In the genomic region with DNA sequence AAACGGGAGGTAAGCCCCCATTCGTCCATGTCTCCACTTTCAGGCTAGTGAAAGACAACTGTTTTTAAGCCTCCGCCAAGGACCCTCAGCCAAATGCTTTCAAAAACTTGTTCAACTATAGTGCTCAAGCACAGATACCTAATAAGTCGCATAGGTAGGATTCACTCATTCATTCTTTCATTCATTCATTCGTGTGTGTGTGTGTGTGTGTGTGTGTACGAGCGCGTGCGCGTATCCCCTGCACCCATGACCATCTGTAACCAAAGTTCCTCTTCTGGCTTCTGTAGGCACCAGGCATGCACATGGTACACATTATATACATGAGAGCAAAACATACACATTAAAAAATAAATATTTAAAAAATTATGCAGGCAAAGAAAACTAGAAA, we compare ENCODE assay signal across 8 mouse cellular contexts. TPM values are rescaled to one million over a fixed set of nuclear protein-coding genes. Genes with fewer than 3 reads are reported as not detected.
DNase-seq lines count a peak whose midpoint lies in the region; ATAC-seq lines count a peak whose summit lies in the region.

No protein-coding gene starts in this region.

- no peak; the same call in 1 of the 2 replicates for ATAC-seq in heart, embryonic 16.5 days (replicated peaks; ENCODE audit: extremely low read depth, insufficient read depth, low FRiP score)
- ATAC-seq in hindbrain, embryonic 14.5 days (ENCODE audit: low FRiP score), result peak; percentile 53; the same call in 1 of the 2 replicates
- peak; percentile 76; the same call in 1 of the 2 replicates for ATAC-seq in midbrain, embryonic 13.5 days
- ATAC-seq in activated CD4-positive, CD25-positive, alpha-beta regulatory T cell, adult 4 months, result no peak

- intact Hi-C loops in heart, postnatal 36 days (cut with DNase I), result loop anchor here (5.0 kb wide), 1 partner anchor 88 kb away; the partner anchor contains the start of genes Mrrf and Rbm18
- intact Hi-C loops in gastrocnemius, postnatal 14 days (cut with DNase I; ENCODE audit: low total_unique reads), result no loop called here

- peak overlapping the region; percentile 70 for H3K4me2 ChIP-seq in heart, embryonic 16.5 days (ENCODE audit: low read depth, low read length)
- peak overlapping the region; percentile 81 for H3K4me2 ChIP-seq in hindbrain, embryonic 14.5 days (replicated peaks)
- peak overlapping the region; percentile 82 for H3K4me2 ChIP-seq in midbrain, embryonic 13.5 days (replicated peaks)

- peaks cover 10% of the 10 kb centered on the region for H3K4me1 ChIP-seq in heart, embryonic 16.5 days (ENCODE audit: control insufficient read depth, insufficient read depth, low read length)
- peaks cover 15% of the 10 kb centered on the region for H3K4me1 ChIP-seq in brown adipose tissue, adult 24 weeks (ENCODE audit: control insufficient read depth, insufficient read depth, insufficient read length, low read length)
- H3K4me1 ChIP-seq in hindbrain, embryonic 14.5 days (replicated peaks; ENCODE audit: control insufficient read depth, insufficient read depth, low read length), result peaks cover 6% of the 10 kb centered on the region
- H3K4me1 ChIP-seq in midbrain, embryonic 13.5 days (replicated peaks), result peaks cover 23% of the 10 kb centered on the region

- H3K27me3 ChIP-seq in heart, embryonic 16.5 days (ENCODE audit: control insufficient read depth, insufficient read depth, low read length), result no peaks in the 10 kb centered on the region
- no peaks in the 10 kb centered on the region for H3K27me3 ChIP-seq in hindbrain, embryonic 14.5 days (ENCODE audit: control insufficient read depth, insufficient read depth, low read length)
- H3K27me3 ChIP-seq in midbrain, embryonic 13.5 days, result no peaks in the 10 kb centered on the region; the same call in 1 of the 2 replicates

- H3K9me3 ChIP-seq in heart, embryonic 16.5 days (replicated peaks; ENCODE audit: control insufficient read depth, low read length), result no peaks in the 10 kb centered on the region
- H3K9me3 ChIP-seq in hindbrain, embryonic 14.5 days (ENCODE audit: control insufficient read depth, low read length), result no peaks in the 10 kb centered on the region
- no peaks in the 10 kb centered on the region for H3K9me3 ChIP-seq in midbrain, embryonic 13.5 days

- no peak for DNase-seq in heart, postnatal 36 days
- DNase-seq in hindbrain, embryonic 14.5 days (ENCODE audit: low spot score), result no peak
- no peak for DNase-seq in retina, embryonic 14.5 days (ENCODE audit: low spot score)
- no peak for DNase-seq in gastrocnemius, postnatal 14 days

- H3K27ac ChIP-seq in heart, embryonic 16.5 days (ENCODE audit: low read length), result no peak overlapping the region
- H3K27ac ChIP-seq in brown adipose tissue, adult 24 weeks (replicated peaks; ENCODE audit: low read depth, low read length), result no peak overlapping the region
- no peak overlapping the region for H3K27ac ChIP-seq in hindbrain, embryonic 14.5 days
- no peak overlapping the region for H3K27ac ChIP-seq in midbrain, embryonic 13.5 days

- peak overlapping the region; percentile 91 for H3K4me3 ChIP-seq in heart, embryonic 16.5 days (ENCODE audit: low read length)
- H3K4me3 ChIP-seq in brown adipose tissue, adult 24 weeks (ENCODE audit: insufficient read depth, low read depth, low read length), result peak overlapping the region; percentile 96
- H3K4me3 ChIP-seq in hindbrain, embryonic 14.5 days (replicated peaks; ENCODE audit: low read length), result peak overlapping the region; percentile 78
- peak overlapping the region; percentile 91 for H3K4me3 ChIP-seq in midbrain, embryonic 13.5 days (replicated peaks)

- H3K36me3 ChIP-seq in heart, embryonic 16.5 days (ENCODE audit: control insufficient read depth, insufficient read depth), result peaks cover 5% of the 10 kb centered on the region; the same call in 1 of the 2 replicates
- 0 out of 2 replicates have a peak, but pooled peaks cover 6% of the 10 kb centered on the region for H3K36me3 ChIP-seq in hindbrain, embryonic 14.5 days (replicated peaks; ENCODE audit: control insufficient read depth, insufficient read depth)
- H3K36me3 ChIP-seq in midbrain, embryonic 13.5 days, result 0 out of 2 replicates have a peak, but pooled peaks cover 4% of the 10 kb centered on the region

- no peak overlapping the region for H3K9ac ChIP-seq in heart, embryonic 16.5 days (ENCODE audit: low read length)
- no peak overlapping the region for H3K9ac ChIP-seq in hindbrain, embryonic 14.5 days
- H3K9ac ChIP-seq in midbrain, embryonic 13.5 days (replicated peaks), result no peak overlapping the region

- WGBS in heart, embryonic 16.5 days, result 43% methylated on average over 10 of the region's 10 CpGs
- 41% methylated on average over 10 of the region's 10 CpGs for WGBS in hindbrain, embryonic 14.5 days
- 47% methylated on average over 10 of the region's 10 CpGs for WGBS in midbrain, embryonic 13.5 days

RNA-seq across cellular contexts. Expression of gene Morn5, which starts 0.3 kb away (rescaled TPM):
- polyA plus RNA-seq in heart, embryonic 16.5 days (2015; fragmentation: Nextera tagmentation; extraction: Ambion mirVana), result 0.42 and 0.87 TPM in 2 replicates
- total RNA-seq in heart, postnatal 36 days (2021), result not detected
- not detected in 2 replicates for polyA plus RNA-seq in brown adipose tissue, adult 24 weeks (2012; ENCODE audit: insufficient read depth, insufficient read length, missing spikeins)
- polyA plus RNA-seq in hindbrain, embryonic 14.5 days (2014; fragmentation: Nextera tagmentation; extraction: Ambion mirVana), result 3.1 and 4.2 TPM in 2 replicates
- 1.1 and 1.2 TPM in 2 replicates for polyA plus RNA-seq in midbrain, embryonic 13.5 days (2015; fragmentation: Nextera tagmentation; extraction: Ambion mirVana)
- not detected for polyA plus RNA-seq in activated CD4-positive, CD25-positive, alpha-beta regulatory T cell, adult 4 months (2017; shearing (Covaris generic))
- not detected for total RNA-seq in gastrocnemius, postnatal 14 days (2021)

RNA-seq across cellular contexts. Expression of gene Ndufa8, which starts 0.4 kb away (rescaled TPM):
- 553 and 578 TPM in 2 replicates for polyA plus RNA-seq in heart, embryonic 16.5 days (2015; fragmentation: Nextera tagmentation; extraction: Ambion mirVana)
- total RNA-seq in heart, postnatal 36 days (2021), result 100 to 1,000 TPM; 662 to 685 TPM
- polyA plus RNA-seq in brown adipose tissue, adult 24 weeks (2012; ENCODE audit: insufficient read depth, insufficient read length, missing spikeins), result 607 and 660 TPM in 2 replicates
- polyA plus RNA-seq in hindbrain, embryonic 14.5 days (2014; fragmentation: Nextera tagmentation; extraction: Ambion mirVana), result 324 and 335 TPM in 2 replicates
- 238 and 239 TPM in 2 replicates for polyA plus RNA-seq in midbrain, embryonic 13.5 days (2015; fragmentation: Nextera tagmentation; extraction: Ambion mirVana)
- 100 to 1,000 TPM; 194 to 234 TPM for polyA plus RNA-seq in activated CD4-positive, CD25-positive, alpha-beta regulatory T cell, adult 4 months (2017; shearing (Covaris generic))
- 100 to 1,000 TPM; 328 to 375 TPM for total RNA-seq in gastrocnemius, postnatal 14 days (2021)

RNA-seq across cellular contexts. Expression of gene Lhx6, which starts 55.6 kb away (rescaled TPM):
- 1.3 and 1.8 TPM in 2 replicates for polyA plus RNA-seq in heart, embryonic 16.5 days (2015; fragmentation: Nextera tagmentation; extraction: Ambion mirVana)
- 1 to 10 TPM; 5.5 to 9.0 TPM for total RNA-seq in heart, postnatal 36 days (2021)
- 0.46 and 0.95 TPM in 2 replicates for polyA plus RNA-seq in brown adipose tissue, adult 24 weeks (2012; ENCODE audit: insufficient read depth, insufficient read length, missing spikeins)
- 0.90 and 1.2 TPM in 2 replicates for polyA plus RNA-seq in hindbrain, embryonic 14.5 days (2014; fragmentation: Nextera tagmentation; extraction: Ambion mirVana)
- 3.0 and 3.6 TPM in 2 replicates for polyA plus RNA-seq in midbrain, embryonic 13.5 days (2015; fragmentation: Nextera tagmentation; extraction: Ambion mirVana)
- not detected for polyA plus RNA-seq in activated CD4-positive, CD25-positive, alpha-beta regulatory T cell, adult 4 months (2017; shearing (Covaris generic))
- total RNA-seq in gastrocnemius, postnatal 14 days (2021), result 1 to 10 TPM; 3.6 to 4.5 TPM

Comparison
In these comparisons a context has a peak if more than half of its experiments do, and no peak if none do; other contexts are left out.
1. ATAC-seq: peak in hindbrain, embryonic 14.5 days (single experiment) and midbrain, embryonic 13.5 days (single experiment); none in heart, embryonic 16.5 days (single experiment) and activated CD4-positive, CD25-positive, alpha-beta regulatory T cell, adult 4 months (single experiment).
2. Peak in every context shown above with its lines, with median percentiles within 50 percentile points of each other: H3K4me2 ChIP-seq and H3K4me3 ChIP-seq.